Mouse (Mus musculus): Measurements from ENCODE around the gene Dus3l.

Gene Dus3l

DNA sequence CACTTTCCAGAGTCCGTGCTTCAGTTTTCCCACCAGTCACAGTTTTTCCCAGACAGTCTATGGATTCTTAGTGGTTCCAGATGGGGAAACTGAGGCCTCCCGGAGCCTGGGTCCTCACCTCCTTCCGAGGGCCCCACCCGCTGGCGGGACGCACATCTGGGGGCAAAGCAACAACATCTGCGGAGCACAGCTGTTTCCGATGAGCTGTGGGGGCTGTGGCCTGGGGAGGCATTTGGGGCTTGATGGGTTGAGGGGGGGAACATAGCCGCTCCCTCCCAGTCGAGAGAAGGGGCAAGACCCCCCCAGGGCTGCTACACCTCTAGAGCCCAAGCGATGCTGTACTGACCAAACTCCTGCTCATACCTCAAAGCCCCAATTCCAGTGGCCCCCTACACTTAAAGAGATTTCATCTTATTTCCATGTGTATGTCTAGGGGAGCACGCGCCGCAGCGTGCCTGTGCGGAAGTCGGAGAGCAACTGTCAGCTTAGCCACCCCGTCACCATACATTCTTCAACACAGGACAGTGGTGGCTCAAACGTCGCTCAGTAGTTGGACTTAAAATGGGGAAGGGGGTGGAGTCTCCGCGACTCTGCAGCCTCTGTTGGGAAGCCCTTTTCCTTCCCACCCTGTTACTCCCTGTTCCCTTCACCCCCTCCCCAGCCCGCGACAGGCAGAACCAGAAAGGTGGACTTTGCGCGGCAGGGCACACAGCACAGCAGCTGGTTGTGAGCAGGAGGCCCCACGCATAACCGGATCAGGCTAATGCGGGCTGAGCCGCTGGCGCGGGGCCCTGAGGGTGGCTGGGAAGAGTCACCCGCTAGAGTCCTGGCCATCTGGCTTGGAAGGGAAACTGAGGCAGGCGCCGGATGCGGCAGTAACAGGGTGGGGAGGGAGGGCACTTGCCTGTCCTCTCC is 10.0 kb upstream of the Dus3l start:
- no peak for DNase-seq

DNA sequence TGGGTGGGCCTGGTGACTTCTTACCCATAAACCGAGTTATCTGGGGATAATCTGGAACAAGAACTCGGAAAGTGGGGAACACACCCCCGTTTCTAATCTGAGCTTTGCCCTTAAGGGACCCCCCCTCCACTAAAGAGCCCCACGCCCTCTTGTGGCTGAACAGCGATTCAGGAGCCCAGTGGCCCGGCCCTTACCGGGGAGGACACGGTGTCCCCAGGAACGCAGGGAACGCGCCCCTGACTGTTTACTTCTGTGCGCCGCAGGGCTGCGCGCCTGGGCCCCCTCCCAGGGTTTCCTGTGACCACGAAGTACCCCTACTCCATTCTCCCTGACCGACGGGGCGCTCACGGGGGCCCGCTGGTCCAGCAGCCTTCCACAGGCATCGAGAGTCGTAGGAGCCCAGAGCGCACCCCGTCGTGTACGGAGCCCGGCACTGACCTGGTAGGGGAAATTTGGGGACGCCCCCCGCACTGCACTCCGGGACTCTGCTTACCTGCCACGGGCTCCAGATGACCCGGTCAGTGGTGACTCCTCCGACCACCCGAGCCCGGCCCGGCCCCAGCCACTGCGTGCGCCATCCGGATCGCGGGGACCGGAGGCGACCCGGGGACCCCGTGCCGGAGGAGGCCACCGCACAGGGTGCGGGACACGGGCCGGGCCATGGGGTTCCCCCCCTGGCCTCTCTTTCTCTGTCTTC is 7.7 kb upstream of the Dus3l start:
- DNase-seq, result peak in 1 of 2 experiments; percentile 34

DNA sequence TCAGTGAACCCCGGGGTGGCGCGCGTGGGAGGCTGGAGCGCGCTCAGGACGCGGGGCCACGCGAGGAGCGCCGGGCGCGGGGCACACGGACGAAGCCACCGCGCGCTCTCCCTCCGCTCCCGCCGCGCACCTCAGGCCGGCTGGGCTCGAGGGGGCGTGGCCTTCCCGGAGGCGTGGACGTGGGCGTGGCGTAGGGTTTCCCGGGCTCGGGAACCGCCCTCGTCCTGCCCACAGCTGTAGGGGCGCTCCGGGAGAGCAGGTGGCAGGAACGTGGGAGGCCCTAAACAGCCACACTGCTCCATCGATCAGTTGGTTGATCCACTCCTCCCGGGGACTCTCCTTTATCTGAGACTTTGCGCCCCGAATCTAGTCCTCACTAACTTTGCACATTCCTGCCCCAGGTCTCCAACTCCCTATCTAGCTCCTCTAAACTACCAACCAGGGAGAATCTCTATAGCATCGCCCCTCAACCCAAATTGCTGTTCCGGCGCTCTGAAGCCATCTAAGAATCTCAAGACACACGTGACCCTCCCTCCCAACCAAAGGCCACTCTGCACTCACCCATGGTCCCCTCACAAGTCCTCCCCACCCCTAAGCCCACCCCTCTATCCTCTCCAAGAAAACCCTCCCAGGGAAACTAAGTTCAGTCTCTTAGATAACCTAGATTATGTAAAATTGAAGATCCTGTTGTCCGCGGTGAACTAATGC is 7.0 kb upstream of the Dus3l start, which contains the start of gene Nrtn:
Gene Nrtn (minus strand): TSS at position 115 of the 708 bp plus-strand sequence.
- DNase-seq, result peak in 1 of 2 experiments; percentile 70

- DNase-seq, result peak; percentile 63 to 82
Measured at GRCm38 (mm10) chr17:56758132-56758531, 6.4 kb upstream of the Dus3l start.

DNA sequence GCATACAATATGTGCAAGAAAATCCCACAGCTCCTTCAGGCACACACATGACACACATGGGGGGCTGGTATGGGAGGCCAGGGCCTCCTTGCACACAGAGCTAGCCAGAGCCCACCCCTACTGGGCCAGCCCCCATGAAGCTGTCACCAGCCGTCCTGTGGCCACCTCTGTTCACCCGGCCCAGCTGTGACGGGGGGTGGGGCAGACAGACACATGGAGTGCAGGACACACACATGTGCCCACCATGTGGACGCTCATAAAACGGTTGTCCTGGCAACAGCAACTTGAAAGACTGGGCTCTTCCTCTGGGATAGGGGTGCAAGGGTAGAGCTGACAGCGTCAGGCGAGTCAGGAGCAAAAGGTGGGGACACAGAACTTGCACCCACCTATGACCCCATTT is 5.3 kb upstream of the Dus3l start:
- DNase-seq, result no peak

GRCm38 (mm10) chr17:56761077-56761476 is 3.5 kb upstream of the Dus3l start:
- DNase-seq, result peak in 1 of 2 experiments; percentile 49

GRCm38 (mm10) chr17:56761991-56762410 is 2.6 kb upstream of the Dus3l start:
- DNase-seq, result peak; percentile 92 to 96

DNA sequence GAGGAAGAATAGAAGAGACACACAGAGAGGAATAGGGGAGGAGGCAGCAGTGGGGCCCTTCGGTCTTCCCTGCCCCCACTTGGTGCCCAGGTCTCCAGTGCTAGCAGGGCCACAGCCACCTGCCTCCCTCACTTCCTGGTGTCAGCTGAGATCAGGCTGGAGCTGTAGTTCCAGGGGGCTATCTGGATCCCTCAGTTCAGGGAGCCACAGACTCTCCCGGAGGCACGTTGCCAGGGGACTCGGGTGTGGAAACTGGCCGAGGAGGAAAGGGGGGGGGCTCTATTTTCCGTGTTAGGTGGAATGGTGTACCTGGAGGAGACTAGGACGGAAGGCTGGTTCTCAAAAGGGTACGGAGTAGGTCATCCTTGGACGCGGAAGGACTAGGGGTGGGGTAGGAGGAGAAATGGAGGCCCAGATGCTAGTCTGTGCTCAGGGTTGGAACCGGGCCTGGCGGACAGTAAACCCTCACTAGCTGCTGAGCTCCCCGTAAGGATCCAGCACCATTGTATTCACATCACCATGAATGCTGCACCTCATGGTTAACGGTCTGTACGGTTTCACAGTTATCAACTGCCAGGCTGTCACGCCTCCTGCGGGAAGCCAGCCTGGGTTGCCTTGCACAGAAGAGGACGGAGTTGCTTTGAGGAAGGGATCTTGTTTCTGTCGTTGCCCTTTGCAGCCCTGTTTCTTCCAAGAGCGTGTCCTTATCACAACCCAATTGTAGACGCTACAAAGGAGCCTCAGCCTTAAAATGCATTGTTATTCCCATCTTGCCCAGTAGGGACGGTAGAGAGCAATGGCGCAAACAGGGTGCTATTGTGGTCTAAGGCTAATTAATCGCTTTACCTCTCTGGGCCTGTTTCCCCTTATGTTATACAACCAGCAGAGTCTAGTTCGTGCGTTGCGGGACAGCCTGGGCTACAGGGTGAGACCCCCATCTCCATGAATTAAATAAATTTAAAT is 1.5 kb upstream of the Dus3l start:
- DNase-seq, result peak; percentile 70 to 78

DNA sequence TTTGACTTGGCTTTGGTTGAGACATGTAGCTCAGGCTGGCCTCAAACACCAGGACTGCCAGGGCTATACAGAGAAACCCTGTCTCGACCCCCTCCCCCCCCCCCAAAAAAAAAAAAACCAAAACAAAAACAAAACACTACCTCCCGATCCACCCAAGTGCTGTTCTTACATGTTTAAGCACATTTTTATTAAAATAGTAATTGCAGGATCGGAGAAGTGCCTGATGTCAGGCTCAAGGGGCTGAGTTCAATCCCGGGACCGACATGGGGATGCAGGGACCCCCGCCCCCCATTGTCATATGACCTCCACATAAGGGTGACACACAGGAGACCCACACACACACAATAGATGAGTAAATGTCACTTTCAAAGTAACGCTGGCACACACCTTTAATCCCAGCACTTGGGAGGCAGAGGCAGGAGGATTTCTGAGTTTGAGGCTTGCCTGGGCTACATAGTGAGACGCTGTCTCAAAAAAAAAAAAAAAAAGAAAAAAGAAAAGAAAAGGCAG is 761 bp upstream of the Dus3l start:
- DNase-seq, result peak in 1 of 2 experiments; percentile 33

DNA sequence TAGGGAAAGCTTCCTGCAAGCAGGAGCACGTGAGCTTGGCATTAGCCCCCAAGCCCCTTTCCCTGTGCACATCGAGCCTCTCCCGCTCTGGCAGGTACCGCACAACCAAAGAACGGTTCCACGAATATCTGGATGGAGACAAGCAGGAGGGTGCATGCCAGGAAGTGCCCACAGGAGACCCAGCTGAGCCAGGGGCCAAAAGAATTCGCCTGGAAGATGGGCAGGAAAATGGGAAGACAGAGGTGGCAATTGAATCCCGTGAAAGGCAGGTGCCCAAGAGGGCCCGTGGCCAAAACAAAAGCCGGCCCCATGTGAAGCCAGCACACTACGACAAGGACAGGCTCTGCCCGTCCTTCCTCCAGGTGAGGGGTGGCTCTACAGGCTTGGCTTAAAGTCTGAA is 874 bp downstream of the Dus3l start:
- DNase-seq, result no peak

- peak in 1 of 2 experiments; percentile 35 for DNase-seq
Measured at GRCm38 (mm10) chr17:56766631-56767405, 2.3 kb downstream of the Dus3l start.

GRCm38 (mm10) chr17:56767531-56768135 is 3.1 kb downstream of the Dus3l start:
- DNase-seq, result no peak

DNA sequence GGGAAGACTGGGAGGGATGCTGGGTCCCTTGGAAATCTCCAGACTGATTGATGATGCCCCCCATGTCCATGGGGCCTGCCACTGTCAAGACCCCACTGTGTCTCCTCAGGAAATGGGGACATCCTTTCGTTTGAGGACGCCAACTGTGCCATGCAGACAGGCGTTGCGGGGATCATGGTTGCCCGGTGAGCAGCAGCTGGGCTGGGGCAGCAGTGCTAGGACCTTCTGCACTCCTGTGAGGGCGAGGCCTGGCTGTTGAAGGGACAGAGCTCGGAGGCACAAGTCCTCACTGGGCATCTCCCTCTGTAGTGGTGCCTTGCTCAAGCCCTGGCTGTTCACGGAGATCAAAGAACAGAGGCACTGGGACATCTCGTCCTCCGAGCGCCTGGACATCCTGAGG is 4.4 kb downstream of the Dus3l start:
- no peak for DNase-seq

DNA sequence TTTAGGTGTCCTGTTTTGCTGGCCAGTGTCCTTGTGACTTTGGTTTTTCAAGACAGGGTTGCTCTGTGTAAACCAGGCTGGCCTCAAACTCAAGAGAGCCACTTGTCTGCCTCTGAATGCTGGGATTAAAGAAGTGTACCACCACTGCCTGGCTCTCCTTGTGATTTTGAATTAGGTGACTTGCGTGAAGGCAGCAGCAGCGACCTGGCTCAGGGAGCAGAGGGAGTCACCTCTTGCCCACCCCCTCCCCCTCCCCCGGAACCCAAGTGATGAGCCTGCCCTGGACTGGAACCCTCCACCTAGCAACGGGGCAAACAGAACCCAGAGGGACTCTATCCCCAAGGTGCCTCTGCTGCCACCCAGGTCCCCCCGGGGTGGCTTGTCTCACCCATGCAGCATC is 5.4 kb downstream of the Dus3l start, which contains the start of gene Prr22:
Gene Prr22 (plus strand): TSS at position 301 of the 400 bp plus-strand sequence.
- no peak for DNase-seq

- no peak for DNase-seq
Measured at GRCm38 (mm10) chr17:56777568-56777967, 13.0 kb downstream of the Dus3l start.

- DNase-seq, result no peak
Measured at GRCm38 (mm10) chr17:56778779-56779362, 14.3 kb downstream of the Dus3l start.

DNA sequence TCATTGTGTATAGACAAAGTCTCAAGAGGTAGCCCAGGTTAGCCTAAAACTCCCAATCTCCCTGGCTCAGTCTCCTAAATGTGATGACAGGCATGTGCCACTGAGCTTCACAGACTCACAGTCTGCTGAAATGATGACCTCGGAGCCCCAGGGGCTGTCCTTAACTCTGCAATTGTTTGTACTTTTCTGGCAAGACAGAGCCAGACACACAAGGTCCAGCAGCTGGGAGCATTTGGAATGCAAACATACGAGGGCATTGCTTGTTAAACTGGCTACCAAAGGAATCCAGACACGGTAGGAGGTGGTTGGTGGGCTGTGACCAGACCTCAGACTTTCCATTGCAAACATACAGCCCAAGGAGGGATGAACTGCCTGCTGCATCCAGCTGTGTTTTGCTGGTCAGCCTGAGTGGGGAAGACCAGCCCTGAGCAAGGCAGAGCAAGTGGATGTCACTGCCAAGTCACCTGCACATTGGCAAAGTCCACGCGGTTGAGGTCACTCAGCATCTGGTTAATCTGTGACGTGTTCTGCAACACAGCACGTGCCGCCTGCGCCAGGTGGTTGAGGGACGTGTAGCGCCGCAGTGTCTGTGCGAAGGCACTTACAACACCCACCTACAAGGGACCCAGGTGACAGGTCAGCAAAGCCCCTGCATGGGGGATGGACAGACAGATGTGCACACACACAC is 15.9 kb downstream of the Dus3l start:
- DNase-seq, result no peak

- no peak for DNase-seq
Measured at GRCm38 (mm10) chr17:56788886-56789285, 24.3 kb downstream of the Dus3l start.

DNA sequence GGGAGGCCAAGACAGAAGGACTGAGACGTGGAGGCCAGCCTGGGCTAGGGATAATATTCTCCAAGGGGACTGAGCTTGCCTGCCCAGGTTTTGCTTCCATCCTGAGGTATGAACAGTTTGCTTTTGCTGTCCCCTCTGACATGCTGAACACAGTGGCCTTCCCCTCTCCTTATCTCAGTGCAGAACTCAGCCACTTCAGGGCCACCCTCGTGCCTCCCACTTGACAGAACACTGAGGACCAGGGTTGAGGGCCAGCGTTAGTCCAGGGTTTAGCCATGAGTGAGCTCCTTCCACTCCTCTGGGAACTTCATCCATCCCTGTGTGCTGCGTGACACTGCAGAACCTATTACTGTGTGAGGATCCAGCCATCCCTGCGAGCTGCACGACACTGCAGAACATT is 24.7 kb downstream of the Dus3l start:
- no peak for DNase-seq

All from cerebellum, postnatal 25 days (tissue).